Mouse (Mus musculus): ENCODE data around the gene Akr1b7. TPM values are rescaled to one million over a fixed set of nuclear protein-coding genes. Genes with fewer than 3 reads are reported as not detected.
A peak's percentile ranks its signal among the peaks of the same experiment; 100 is the strongest.
"Not testable (repeated sequence)": the region's sequence is repeated elsewhere in the genome, so short reads cannot be mapped to it uniquely, and the experiment has no call there.

Gene Akr1b7
- 1,274 and 2,079 TPM in 2 replicates for total RNA-seq (2021)
- long read RNA-seq, transcript Akr1b7-201 (10 exons, 1,281 nt) = major isoform, 1,227 of 1,310 reads
- long read RNA-seq, partial matches to known transcripts = 54 of 1,310 reads
- long read RNA-seq, other reads (novel, unspliced or antisense) = 29 of 1,310 reads

- DNase-seq = peak; percentile 72
These were observed at the start of gene Akr1b7 for GRCm38 (mm10) chr6:34412023-34412422. Gene Akr1b7 (plus strand): TSS chr6:34412334.

- DNase-seq = no peak
These were observed 47.7 kb upstream of the Akr1b7 start for GRCm38 (mm10) chr6:34364217-34365136.

GRCm38 (mm10) chr6:34367998-34368397, 44.1 kb upstream of the Akr1b7 start:
- no peak for DNase-seq

GRCm38 (mm10) chr6:34370081-34370480, 42.1 kb upstream of the Akr1b7 start:
- DNase-seq = no peak

- DNase-seq = peak; percentile 70
These were observed 40.3 kb upstream of the Akr1b7 start for GRCm38 (mm10) chr6:34371700-34372351.

GRCm38 (mm10) chr6:34373841-34374240, 38.3 kb upstream of the Akr1b7 start:
- DNase-seq = no peak

- not testable (repeated sequence) for DNase-seq
These were observed 36.2 kb upstream of the Akr1b7 start for GRCm38 (mm10) chr6:34375888-34376287.

GRCm38 (mm10) chr6:34383401-34383800, 28.7 kb upstream of the Akr1b7 start:
- no peak for DNase-seq

- peak; percentile 84 for DNase-seq
These were observed 27.9 kb upstream of the Akr1b7 start, which contains the start of gene Akr1b10 for GRCm38 (mm10) chr6:34384110-34384661. Gene Akr1b10 (plus strand): TSS chr6:34384218.

- peak; percentile 82 for DNase-seq
These were observed 27.3 kb upstream of the Akr1b7 start for GRCm38 (mm10) chr6:34384701-34385370.

- no peak for DNase-seq
These were observed 23.5 kb upstream of the Akr1b7 start for GRCm38 (mm10) chr6:34388420-34389156.

- peak; percentile 4 for DNase-seq
These were observed 16.2 kb upstream of the Akr1b7 start for GRCm38 (mm10) chr6:34395897-34396296.

GRCm38 (mm10) chr6:34398431-34398830, 13.7 kb upstream of the Akr1b7 start:
- no peak for DNase-seq

- DNase-seq = no peak
These were observed 12.4 kb upstream of the Akr1b7 start for GRCm38 (mm10) chr6:34399606-34400220.

- peak; percentile 26 for DNase-seq
These were observed 11.4 kb upstream of the Akr1b7 start for GRCm38 (mm10) chr6:34400696-34401095.

GRCm38 (mm10) chr6:34406746-34407145, 5.4 kb upstream of the Akr1b7 start:
- no peak for DNase-seq

GRCm38 (mm10) chr6:34407403-34407802, 4.7 kb upstream of the Akr1b7 start:
- DNase-seq = peak; percentile 40

GRCm38 (mm10) chr6:34412688-34413087, 554 bp downstream of the Akr1b7 start:
- DNase-seq = no peak

- not testable (repeated sequence) for DNase-seq
These were observed 1.3 kb downstream of the Akr1b7 start for GRCm38 (mm10) chr6:34413386-34413785.

- peak; percentile 55 for DNase-seq
These were observed 4.4 kb downstream of the Akr1b7 start for GRCm38 (mm10) chr6:34416521-34416920.

GRCm38 (mm10) chr6:34419071-34419470, 6.9 kb downstream of the Akr1b7 start:
- DNase-seq = no peak
